Mouse (Mus musculus) heart, postnatal 0 days (tissue): Measurements from ENCODE around the gene Cox7a2l.

Experiments
- CTCF ChIP-seq: IDR thresholded peaks from 2 replicates; pipeline ENCODE4 v1.5.1; 2016; ENCODE audit warnings: antibody characterized with exemption, control low read depth, low read depth
- EP300 ChIP-seq: IDR thresholded peaks from 2 replicates; pipeline ENCODE4 v1.6.1; 2016; ENCODE audit warnings: antibody characterized with exemption, low read depth

GRCm38 (mm10) chr17:83466697-83467251, 50.4 kb downstream of the Cox7a2l start:
- no peak for TF ChIP-seq EP300
- no peak for TF ChIP-seq CTCF
